Mouse (Mus musculus) lung, postnatal 0 days (tissue): ENCODE results near the gene Hoxa2. TPM values are rescaled to one million over a fixed set of nuclear protein-coding genes. Genes with fewer than 3 reads are reported as not detected.

Experiments
- ATAC-seq: fragments of 200-750 bp; cut with Nextera tagmentation; 2 replicates; pipeline ENCODE4 v1.8.0; 2017; ENCODE audit warnings: moderate library complexity
- DNase-seq: peaks from one replicate; pipeline ENCODE4 v3.0.0-alpha.2; 2016; ENCODE audit warnings: low spot score
- H3K27ac ChIP-seq: fragments of 300-500 bp; sonication (generic); 2 replicates; pipeline ENCODE4 v1.5.1; 2014; ENCODE audit warnings: antibody characterized with exemption, mild to moderate bottlenecking, low read length, mixed read lengths
- H3K27me3 ChIP-seq: fragments of 300-500 bp; sonication (generic); replicated peaks from 2 replicates; pipeline ENCODE4 v1.6.1; 2014; ENCODE audit warnings: low read length, mixed read lengths; ENCODE audit not compliant: insufficient read depth
- H3K36me3 ChIP-seq: fragments of 300-500 bp; sonication (generic); 2 replicates; pipeline ENCODE4 v1.6.1; 2014; ENCODE audit warnings: low read length, mixed read lengths; ENCODE audit not compliant: insufficient read depth
- H3K4me1 ChIP-seq: fragments of 300-500 bp; sonication (generic); 2 replicates; pipeline ENCODE4 v1.6.1; 2014; ENCODE audit warnings: antibody characterized with exemption, low read depth, low read length, mixed read lengths; ENCODE audit not compliant: insufficient read depth
- H3K4me2 ChIP-seq: fragments of 300-500 bp; sonication (generic); replicated peaks from 2 replicates; pipeline ENCODE4 v1.6.1; 2014; ENCODE audit warnings: low read depth, mild to moderate bottlenecking, low read length, moderate library complexity, mixed read lengths
- H3K4me3 ChIP-seq: fragments of 300-500 bp; sonication (generic); 2 replicates; pipeline ENCODE4 v1.5.1; 2014; ENCODE audit warnings: low read depth, low read length
- H3K9ac ChIP-seq: fragments of 300-500 bp; sonication (generic); replicated peaks from 2 replicates; pipeline ENCODE4 v1.6.1; 2014; ENCODE audit warnings: low read depth, mild to moderate bottlenecking
- H3K9me3 ChIP-seq: fragments of 300-500 bp; sonication (generic); 2 replicates; pipeline ENCODE4 v1.6.1; 2016; ENCODE audit warnings: low read length, mixed read lengths
- CTCF ChIP-seq: IDR thresholded peaks from 2 replicates; pipeline ENCODE4 v1.5.1; 2016; ENCODE audit warnings: antibody characterized with exemption, mild to moderate bottlenecking
- EP300 ChIP-seq: IDR thresholded peaks from 2 replicates; pipeline ENCODE4 v1.6.1; 2016; ENCODE audit warnings: antibody characterized with exemption, mild to moderate bottlenecking, control low read depth
- WGBS: fragments of 180-500 bp; shearing (Covaris S2); extraction: QIAGEN DNeasy Blood & Tissue Kit; methylation state at CpG from one replicate; pipeline ENCODE4 v1.1.7; 2014; 5-methylcytosine and 5-hydroxymethylcytosine counted together
- polyA plus RNA-seq: library from polyadenylated mRNA; unstranded; fragments of >200 nt; fragmentation: Nextera tagmentation; extraction: Ambion mirVana; gene quantifications from 2 replicates; pipeline ENCODE4 v1.2.1, GENCODE M21; 2015

Hoxa2 gene
- polyA plus RNA-seq, 1 experiment from 2014 or later = 7.2 TPM

GRCm38 (mm10) chr6:52157466-52158275 lies 7.0 kb downstream of the Hoxa2 start:
- Histone ChIP-seq H3K27me3 (peaks cover 42% of the 10 kb centered on the region), H3K36me3 (no peaks in the 10 kb centered on the region), H3K4me2 (peak overlapping the region; percentile 79), H3K9ac (no peak overlapping the region), H3K4me3 (peak overlapping the region; percentile 69), H3K4me1 (0 out of 2 replicates have a peak, but pooled peaks cover 4% of the 10 kb centered on the region), H3K27ac (no peak overlapping the region), H3K9me3 (no peaks in the 10 kb centered on the region)
- peak; percentile 5 for DNase-seq
- ATAC-seq = no peak
- 3% methylated on average over 31 of the region's 32 CpGs for WGBS
- TF ChIP-seq CTCF (no peak), EP300 (no peak)

GRCm38 (mm10) chr6:52156551-52157200 lies 8.0 kb downstream of the Hoxa2 start:
- TF ChIP-seq EP300 (no peak), CTCF (no peak)
- Histone ChIP-seq H3K4me3 (no peak overlapping the region), H3K27me3 (peaks cover 49% of the 10 kb centered on the region), H3K4me2 (no peak overlapping the region), H3K36me3 (no peaks in the 10 kb centered on the region), H3K9ac (no peak overlapping the region), H3K9me3 (no peaks in the 10 kb centered on the region), H3K27ac (no peak overlapping the region), H3K4me1 (0 out of 2 replicates have a peak, but pooled peaks cover 4% of the 10 kb centered on the region)
- no peak for ATAC-seq
- WGBS = 24% methylated on average over 20 of the region's 20 CpGs
- no peak for DNase-seq

DNA sequence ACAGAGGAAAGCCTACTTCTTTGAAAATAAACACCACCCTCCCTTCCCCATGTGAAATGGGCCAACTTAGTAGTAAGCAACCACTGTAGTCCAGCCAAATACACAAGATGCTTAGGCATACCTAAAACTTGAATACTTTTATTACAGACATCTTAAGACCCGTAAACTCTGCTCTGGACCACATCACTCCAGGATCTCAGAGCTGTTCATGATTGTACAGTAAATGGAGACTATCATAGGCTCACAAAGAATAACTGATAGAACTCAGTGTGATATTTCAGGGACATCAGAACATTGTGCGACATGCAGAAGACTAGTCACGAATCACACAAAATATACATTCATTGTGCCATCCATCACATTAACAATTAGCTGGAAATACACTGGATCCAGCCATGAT lies 9.2 kb downstream of the Hoxa2 start:
- no peaks in the 10 kb centered on the region for H3K36me3 ChIP-seq
- ATAC-seq = no peak
- peaks cover 53% of the 10 kb centered on the region for H3K27me3 ChIP-seq
- H3K9me3 ChIP-seq = no peaks in the 10 kb centered on the region
- H3K27ac ChIP-seq = no peak overlapping the region
- no peak overlapping the region for H3K4me2 ChIP-seq
- no peak for DNase-seq
- H3K9ac ChIP-seq = no peak overlapping the region
- TF ChIP-seq CTCF = no peak
- no peak for TF ChIP-seq EP300
- H3K4me3 ChIP-seq = no peak overlapping the region
- H3K4me1 ChIP-seq = 0 out of 2 replicates have a peak, but pooled peaks cover 4% of the 10 kb centered on the region
- WGBS = 68% methylated on average over 3 of the region's 3 CpGs

DNA sequence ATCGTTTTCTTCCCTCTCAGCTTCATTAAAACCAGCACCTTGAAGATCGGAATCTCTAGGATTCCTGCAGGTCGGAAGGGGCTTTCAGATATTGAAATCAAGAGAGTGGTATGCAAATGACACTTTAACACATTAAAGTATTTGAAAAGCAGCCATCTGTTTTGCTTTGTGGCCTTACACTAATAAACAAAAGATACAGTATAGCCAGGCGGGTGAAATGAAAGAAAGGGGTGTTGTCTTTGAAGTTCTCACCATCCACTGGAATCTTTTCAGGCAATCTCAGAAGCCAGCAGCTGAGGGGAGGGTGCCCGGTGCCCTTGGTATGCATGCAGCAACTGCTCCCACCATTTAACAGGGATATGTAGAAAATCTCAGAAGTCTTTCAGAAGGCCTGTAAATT lies 10.6 kb downstream of the Hoxa2 start:
- Histone ChIP-seq H3K36me3 (no peaks in the 10 kb centered on the region), H3K4me1 (0 out of 2 replicates have a peak, but pooled peaks cover under 1% of the 10 kb centered on the region), H3K27me3 (peaks cover 56% of the 10 kb centered on the region), H3K27ac (no peak overlapping the region), H3K9me3 (no peaks in the 10 kb centered on the region), H3K9ac (no peak overlapping the region), H3K4me2 (no peak overlapping the region), H3K4me3 (no peak overlapping the region)
- no peak for ATAC-seq
- TF ChIP-seq EP300 (no peak), CTCF (no peak)
- WGBS = 58% methylated on average over 5 of the region's 5 CpGs
- no peak for DNase-seq

DNA sequence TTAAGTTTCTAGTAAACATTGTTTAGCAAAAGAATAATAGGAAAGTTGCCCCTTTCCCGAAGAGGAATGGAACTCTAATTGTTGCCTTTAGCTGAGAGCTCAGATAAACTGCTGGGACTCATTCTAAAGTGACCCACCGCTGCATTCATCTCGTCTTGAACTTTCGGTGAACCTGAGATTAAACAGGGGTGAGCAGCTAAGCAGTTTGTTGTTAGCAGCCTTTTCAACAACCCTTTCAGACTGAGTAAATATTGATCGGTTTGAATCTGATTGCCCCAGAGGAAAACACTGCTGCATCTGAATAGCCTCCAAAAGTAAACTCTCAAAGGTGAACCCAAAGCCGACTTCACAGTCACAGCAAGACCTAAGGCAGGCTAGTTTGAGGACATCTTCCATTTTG lies 11.4 kb downstream of the Hoxa2 start:
- Histone ChIP-seq H3K9me3 (no peaks in the 10 kb centered on the region), H3K27ac (no peak overlapping the region), H3K9ac (no peak overlapping the region), H3K27me3 (peaks cover 56% of the 10 kb centered on the region), H3K4me3 (no peak overlapping the region), H3K4me2 (no peak overlapping the region), H3K36me3 (no peaks in the 10 kb centered on the region), H3K4me1 (no peaks in the 10 kb centered on the region)
- ATAC-seq = no peak
- 31% methylated on average over 6 of the region's 6 CpGs for WGBS
- no peak for DNase-seq
- TF ChIP-seq EP300 (no peak), CTCF (no peak)
